Mouse (Mus musculus) urinary bladder, postnatal 0 days (tissue): ENCODE data around the gene Bgn. TPM values are rescaled to one million over a fixed set of nuclear protein-coding genes. Genes with fewer than 3 reads are reported as not detected.

ENCODE experiments used
- polyA plus RNA-seq: library from polyadenylated mRNA; unstranded; fragments of >200 nt; fragmentation: Nextera tagmentation; extraction: Ambion mirVana; gene quantifications from 2 replicates; pipeline ENCODE4 v1.2.1, GENCODE M21; 2015

Bgn gene
- polyA plus RNA-seq: 364 and 471 TPM in 2 replicates

DNA sequence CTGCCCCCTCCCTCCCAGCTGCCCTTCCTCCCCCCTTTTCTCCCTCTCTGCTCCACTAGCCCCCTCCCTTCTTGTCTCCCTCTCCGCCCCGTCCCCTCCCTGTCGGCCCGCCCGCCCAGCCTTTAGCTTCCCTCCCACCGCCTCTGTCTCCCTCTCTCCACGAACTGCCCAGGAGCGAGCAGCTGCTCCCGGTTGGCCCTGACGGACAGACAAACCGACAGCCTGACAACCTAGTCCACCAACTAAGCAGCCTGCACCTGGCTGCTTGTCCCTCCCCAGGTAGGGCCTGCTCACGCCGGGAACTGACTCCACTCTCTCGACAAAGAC lies at the start of gene Bgn:
TSS of gene Bgn (plus strand) at position 119 of the 327 bp plus-strand sequence.

GRCm38 (mm10) chrX:73435252-73435651 lies 48.1 kb upstream of the Bgn start, which contains the start of gene Trex2:
TSS of gene Trex2 (minus strand) at chrX:73435344.

GRCm38 (mm10) chrX:73458877-73459392 lies 24.5 kb upstream of the Bgn start, which contains the start of gene Haus7:
TSS of gene Haus7 (minus strand) at chrX:73459044.

Other genes starting within 250 kb of the Bgn start
- gene Xlr4c, start 240.5 kb upstream of the Bgn start, polyA plus RNA-seq: 0.25 TPM in 1 of 2 replicates, not detected in the other
- not detected in 2 replicates for gene Xlr3c, start 218.2 kb upstream of the Bgn start, polyA plus RNA-seq
- 0.10 TPM in 1 of 2 replicates, not detected in the other for gene Xlr5a, start 190.6 kb upstream of the Bgn start, polyA plus RNA-seq
- not detected in 2 replicates for gene Xlr5c, start 190.6 kb upstream of the Bgn start, polyA plus RNA-seq
- not detected in 2 replicates for gene Gm45015, start 146.8 kb upstream of the Bgn start, polyA plus RNA-seq
- 4.0 and 4.9 TPM in 2 replicates for gene Zfp275, start 141.0 kb upstream of the Bgn start, polyA plus RNA-seq
- gene Gm18336, start 84.9 kb upstream of the Bgn start, polyA plus RNA-seq: 0.07 TPM in 1 of 2 replicates, not detected in the other
- 0.04 and 0.05 TPM in 2 replicates for gene Zfp92, start 72.5 kb upstream of the Bgn start, polyA plus RNA-seq
- 11.7 and 13.1 TPM in 2 replicates for gene Trex2, start 48.3 kb upstream of the Bgn start, polyA plus RNA-seq
- gene Haus7, start 24.6 kb upstream of the Bgn start, polyA plus RNA-seq: 42.9 and 47.3 TPM in 2 replicates
- 0.86 and 1.4 TPM in 2 replicates for gene Atp2b3, start 19.5 kb downstream of the Bgn start, polyA plus RNA-seq
- 8.1 and 8.2 TPM in 2 replicates for gene Dusp9, start 155.8 kb downstream of the Bgn start, polyA plus RNA-seq
- 135 and 159 TPM in 2 replicates for gene Pnck, start 176.5 kb downstream of the Bgn start, polyA plus RNA-seq
- gene Slc6a8, start 189.5 kb downstream of the Bgn start, polyA plus RNA-seq: 7.3 and 9.2 TPM in 2 replicates
- gene Bcap31, start 232.6 kb downstream of the Bgn start, polyA plus RNA-seq: 248 and 249 TPM in 2 replicates
- gene Abcd1, start 233.0 kb downstream of the Bgn start, polyA plus RNA-seq: 14.5 and 18.4 TPM in 2 replicates